Mouse (Mus musculus): Measurements from ENCODE around the gene Ank3.

Ank3 gene

GRCm38 (mm10) chr10:69405431-69405830 lies 6.9 kb downstream of the Ank3 start:
- DNase-seq (ENCODE audit: low spot score in 2 of 2): no peak

- DNase-seq (ENCODE audit: low spot score in 2 of 2): peak in 1 of 2 experiments; percentile 5
Measured at GRCm38 (mm10) chr10:69414888-69415287, 16.3 kb downstream of the Ank3 start.

GRCm38 (mm10) chr10:69418716-69419115 lies 20.1 kb downstream of the Ank3 start:
- DNase-seq (ENCODE audit: low spot score in 2 of 2): no peak

GRCm38 (mm10) chr10:69420306-69420705 lies 21.7 kb downstream of the Ank3 start:
- no peak for DNase-seq (ENCODE audit: low spot score in 2 of 2)

- no peak for DNase-seq (ENCODE audit: low spot score in 2 of 2)
Measured at GRCm38 (mm10) chr10:69424051-69424450, 25.5 kb downstream of the Ank3 start.

- no peak for DNase-seq (ENCODE audit: low spot score in 2 of 2)
Measured at GRCm38 (mm10) chr10:69430138-69430537, 31.6 kb downstream of the Ank3 start.

GRCm38 (mm10) chr10:69431101-69431500 lies 32.5 kb downstream of the Ank3 start:
- no peak for DNase-seq (ENCODE audit: low spot score in 2 of 2)

- no peak for DNase-seq (ENCODE audit: low spot score in 2 of 2)
Measured at GRCm38 (mm10) chr10:69435213-69435612, 36.6 kb downstream of the Ank3 start.

- no peak for DNase-seq (ENCODE audit: low spot score in 2 of 2)
Measured at GRCm38 (mm10) chr10:69439449-69439848, 40.9 kb downstream of the Ank3 start.

GRCm38 (mm10) chr10:69444546-69444945 lies 46.0 kb downstream of the Ank3 start:
- DNase-seq (ENCODE audit: low spot score in 2 of 2): no peak

GRCm38 (mm10) chr10:69445951-69446350 lies 47.4 kb downstream of the Ank3 start:
- no peak for DNase-seq (ENCODE audit: low spot score in 2 of 2)

GRCm38 (mm10) chr10:69446566-69446965 lies 48.0 kb downstream of the Ank3 start:
- no peak for DNase-seq (ENCODE audit: low spot score in 2 of 2)

GRCm38 (mm10) chr10:69447308-69447707 lies 48.7 kb downstream of the Ank3 start:
- no peak for DNase-seq (ENCODE audit: low spot score in 2 of 2)

- DNase-seq (ENCODE audit: low spot score in 2 of 2): no peak
Measured at GRCm38 (mm10) chr10:69448174-69448573, 49.6 kb downstream of the Ank3 start.

GRCm38 (mm10) chr10:69451006-69451405 lies 52.4 kb downstream of the Ank3 start:
- no peak for DNase-seq (ENCODE audit: low spot score in 2 of 2)

GRCm38 (mm10) chr10:69452180-69452977 lies 53.8 kb downstream of the Ank3 start:
- peak; percentile 11 to 30 for DNase-seq (ENCODE audit: low spot score in 2 of 2)

GRCm38 (mm10) chr10:69453531-69453930 lies 55.0 kb downstream of the Ank3 start:
- DNase-seq (ENCODE audit: low spot score in 2 of 2): no peak

- DNase-seq (ENCODE audit: low spot score in 2 of 2): no peak
Measured at GRCm38 (mm10) chr10:69454480-69454879, 55.9 kb downstream of the Ank3 start.

GRCm38 (mm10) chr10:69464826-69465225 lies 66.3 kb downstream of the Ank3 start:
- DNase-seq (ENCODE audit: low spot score in 2 of 2): no peak

GRCm38 (mm10) chr10:69465558-69466200 lies 67.1 kb downstream of the Ank3 start:
- DNase-seq (ENCODE audit: low spot score in 2 of 2): no peak

- no peak for DNase-seq (ENCODE audit: low spot score in 2 of 2)
Measured at GRCm38 (mm10) chr10:69466201-69466585, 67.6 kb downstream of the Ank3 start.

- no peak for DNase-seq (ENCODE audit: low spot score in 2 of 2)
Measured at GRCm38 (mm10) chr10:69466586-69466985, 68.0 kb downstream of the Ank3 start.

GRCm38 (mm10) chr10:69467182-69467581 lies 68.6 kb downstream of the Ank3 start:
- no peak for DNase-seq (ENCODE audit: low spot score in 2 of 2)
